In the genomic region with DNA sequence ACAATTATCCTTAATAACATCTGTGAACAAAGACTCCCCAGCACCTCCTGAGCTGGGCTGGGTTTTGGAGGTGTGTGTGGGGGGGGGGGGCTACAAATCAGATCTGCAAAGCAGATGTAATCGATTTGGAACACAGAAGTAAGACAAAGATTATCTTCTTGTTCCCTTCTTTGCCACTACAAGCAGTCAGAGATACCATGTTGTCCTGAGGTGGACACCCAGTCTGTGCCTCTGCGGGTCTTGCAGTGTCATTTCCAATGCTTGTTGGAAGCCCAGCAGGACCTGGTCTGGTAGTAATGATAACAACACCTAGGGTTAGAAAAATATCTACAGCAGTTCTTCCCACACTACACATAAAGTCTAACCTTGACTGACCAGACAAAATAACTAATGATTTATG, we compare ENCODE assay signal across 28 mouse cellular contexts.
"Had no signal": no experiment of that assay in that cellular context is flagged by ENCODE, and none has a peak within 500 bp of the region (broad histone marks: within the 10 kb centered on the region; RNA-seq: fewer than 3 reads in every experiment).

No protein-coding gene starts in this region.

- H3K9me3 ChIP-seq: embryonic facial prominence, embryonic 10.5 days; embryonic facial prominence, embryonic 12.5 days; embryonic facial prominence, embryonic 13.5 days; embryonic facial prominence, embryonic 15.5 days; forebrain, embryonic 10.5 days; forebrain, embryonic 12.5 days; forebrain, embryonic 13.5 days; forebrain, embryonic 15.5 days had no signal

- H3K4me3 ChIP-seq: embryonic facial prominence, embryonic 10.5 days; embryonic facial prominence, embryonic 12.5 days; embryonic facial prominence, embryonic 13.5 days; embryonic facial prominence, embryonic 15.5 days; erythroblast, embryonic 14.5 days; forebrain, embryonic 10.5 days; forebrain, embryonic 12.5 days; forebrain, embryonic 13.5 days; forebrain, embryonic 15.5 days; gastrocnemius, adult 2 months; heart, adult 2 months had no signal

- DNase-seq: cerebellum, adult 8-10 months; cerebellum, adult 9-10 months; cerebellum, adult 9-11 months; cerebellum, postnatal 10 days; cerebellum, postnatal 14 days; cerebellum, postnatal 25 days; cerebellum, postnatal 36 days; embryo, embryonic 11 days; forebrain, postnatal 0 days; gastrocnemius, adult 2 months; gastrocnemius, postnatal 10 days; gastrocnemius, postnatal 14 days; gastrocnemius, postnatal 25 days; gastrocnemius, postnatal 36 days; heart, adult 11 months; heart, adult 18-20 months; heart, adult 2 months had no signal

- H3K27me3 ChIP-seq: embryonic facial prominence, embryonic 12.5 days; embryonic facial prominence, embryonic 13.5 days; embryonic facial prominence, embryonic 15.5 days; forebrain, embryonic 12.5 days; forebrain, embryonic 13.5 days; forebrain, embryonic 15.5 days had no signal

- H3K4me2 ChIP-seq: embryonic facial prominence, embryonic 12.5 days; embryonic facial prominence, embryonic 13.5 days; embryonic facial prominence, embryonic 15.5 days; forebrain, embryonic 12.5 days; forebrain, embryonic 13.5 days; forebrain, embryonic 15.5 days had no signal

- H3K4me1 ChIP-seq: embryonic facial prominence, embryonic 10.5 days; embryonic facial prominence, embryonic 12.5 days; embryonic facial prominence, embryonic 13.5 days; embryonic facial prominence, embryonic 15.5 days; forebrain, embryonic 10.5 days; forebrain, embryonic 12.5 days; forebrain, embryonic 13.5 days; forebrain, embryonic 15.5 days had no signal

- H3K9ac ChIP-seq: embryonic facial prominence, embryonic 12.5 days; embryonic facial prominence, embryonic 13.5 days; embryonic facial prominence, embryonic 15.5 days; forebrain, embryonic 12.5 days; forebrain, embryonic 13.5 days; forebrain, embryonic 15.5 days; forebrain, postnatal 0 days had no signal

- H3K36me3 ChIP-seq: embryonic facial prominence, embryonic 10.5 days; embryonic facial prominence, embryonic 12.5 days; embryonic facial prominence, embryonic 13.5 days; embryonic facial prominence, embryonic 15.5 days; forebrain, embryonic 10.5 days; forebrain, embryonic 12.5 days; forebrain, embryonic 15.5 days had no signal

- H3K27ac ChIP-seq: embryonic facial prominence, embryonic 10.5 days; embryonic facial prominence, embryonic 12.5 days; embryonic facial prominence, embryonic 13.5 days; embryonic facial prominence, embryonic 15.5 days; forebrain, embryonic 10.5 days; forebrain, embryonic 12.5 days; forebrain, embryonic 13.5 days; forebrain, embryonic 15.5 days; gastrocnemius, adult 2 months; heart, adult 2 months had no signal

- ATAC-seq: forebrain, embryonic 13.5 days; forebrain, embryonic 14.5 days; forebrain, embryonic 15.5 days; forebrain, embryonic 16.5 days; forebrain, postnatal 0 days had no signal
